Mouse (Mus musculus): Measurements from ENCODE around the gene Axin1.

- TF ChIP-seq EP300 (IDR thresholded peaks at IDR 0.05; ENCODE audit: low read depth) = no peak
- no peak for TF ChIP-seq CTCF (IDR thresholded peaks at IDR 0.05; ENCODE audit: low read depth)
Observed at GRCm38 (mm10) chr17:26137106-26137750, 1.3 kb upstream of the Axin1 start.
